Mouse (Mus musculus) heart, adult 9 months (tissue): ENCODE results near the gene Scgb2b20.
"Not testable (repeated sequence)": the region's sequence is repeated elsewhere in the genome, so short reads cannot be mapped to it uniquely, and the experiment has no call there.

Experiments used
- DNase-seq, 2 experiments: peaks; one replicate each; pipeline ENCODE4 v3.0.0; 2022; ENCODE audit warnings: low spot score in 2 of 2

Gene Scgb2b20

GRCm38 (mm10) chr7:33366222-33366621 lies at the start of gene Scgb2b20:
Gene Scgb2b20 (minus strand): TSS chr7:33366322.
- DNase-seq: not testable (repeated sequence)

DNA sequence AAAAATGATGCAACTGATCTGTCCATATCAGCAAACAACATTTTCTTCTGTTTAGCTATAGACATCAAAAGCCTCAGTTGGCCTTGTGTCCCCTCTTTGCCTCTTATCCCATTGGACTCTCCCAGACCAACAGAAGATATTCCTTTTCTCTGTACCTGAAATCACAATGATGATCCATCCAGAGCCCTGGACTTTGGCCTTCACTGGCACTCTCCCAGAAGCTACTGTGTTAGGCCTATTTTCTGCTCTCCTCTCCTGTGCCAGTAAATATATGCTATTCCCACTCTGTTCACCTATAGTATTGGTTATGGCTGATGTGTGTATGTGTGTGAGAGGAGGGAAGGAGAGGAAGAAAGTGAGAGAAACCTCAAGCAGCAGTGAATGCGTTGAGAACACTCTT lies 43.6 kb upstream of the Scgb2b20 start:
- DNase-seq: not testable (repeated sequence)

DNA sequence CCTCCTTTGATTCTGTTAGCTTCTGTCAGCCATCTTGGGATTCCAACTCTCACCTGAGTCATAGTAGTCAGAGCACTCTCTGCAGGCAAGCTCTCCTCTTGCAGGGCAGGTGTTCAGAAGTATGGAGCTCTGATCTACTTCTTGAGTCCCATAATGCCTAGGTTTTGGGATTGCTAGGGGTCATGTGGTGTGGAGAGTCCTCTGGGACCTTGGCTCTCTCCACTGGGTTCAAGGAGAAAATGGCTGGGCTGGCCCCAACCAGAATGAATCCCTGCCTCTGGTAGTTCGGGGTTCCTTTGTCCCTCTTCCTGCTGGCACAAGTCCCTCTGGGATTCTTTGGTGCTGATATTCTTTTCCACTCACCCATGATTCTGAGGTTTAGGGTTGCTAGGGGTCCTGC lies 35.5 kb upstream of the Scgb2b20 start:
- DNase-seq: no peak

DNA sequence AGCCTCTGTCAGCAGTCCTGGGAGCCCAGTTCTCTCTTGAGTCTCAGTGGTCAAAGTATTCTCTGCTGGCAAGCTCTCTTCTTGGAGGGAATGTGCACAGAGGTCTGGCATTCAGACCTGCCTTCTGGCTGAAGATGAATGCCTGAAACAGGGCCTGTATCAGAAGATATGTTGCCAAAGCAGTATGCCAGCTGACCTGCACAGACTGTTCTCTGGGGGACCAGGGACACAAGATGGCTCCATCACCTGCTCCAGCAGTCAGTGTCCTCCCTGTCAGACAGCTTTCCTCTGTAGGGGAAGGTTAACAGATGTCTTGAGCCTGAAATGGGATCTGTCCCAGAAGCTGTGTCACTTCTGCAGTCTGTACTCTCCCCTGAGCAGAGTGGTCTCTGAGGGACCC lies 33.6 kb upstream of the Scgb2b20 start:
- not testable (repeated sequence) for DNase-seq

DNA sequence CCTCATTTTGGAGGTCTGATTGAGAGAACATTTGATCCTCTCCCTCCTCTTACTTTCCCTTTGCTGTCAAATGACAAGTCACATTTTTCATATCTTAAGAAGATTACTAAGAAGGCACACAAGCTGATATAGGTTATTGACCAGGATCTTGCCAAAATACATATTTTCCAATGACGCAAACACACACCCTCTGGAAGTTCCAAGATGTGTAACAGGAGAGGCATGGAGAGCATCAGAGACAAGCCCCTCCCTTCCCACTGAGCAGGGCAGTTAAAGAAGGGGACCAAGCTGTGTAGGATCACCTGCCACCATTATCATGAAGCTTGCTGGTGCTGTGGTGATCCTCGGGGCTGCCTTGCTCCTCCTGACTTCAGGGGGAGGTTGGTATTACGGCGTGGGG lies 6.8 kb upstream of the Scgb2b20 start, which contains the start of gene Scgb1b20:
Gene Scgb1b20 (plus strand): TSS at position 301 of the 400 bp plus-strand sequence.
- not testable (repeated sequence) for DNase-seq
